Mouse (Mus musculus) urinary bladder, postnatal 25 days (tissue): ENCODE measurements around the gene Ap5s1.
"Not testable (repeated sequence)": the region's sequence is repeated elsewhere in the genome, so short reads cannot be mapped to it uniquely, and the experiment has no call there.

Experiments
- DNase-seq: peaks from one replicate; pipeline ENCODE4 v3.0.0; 2022; ENCODE audit warnings: low spot score

The Ap5s1 gene

DNA sequence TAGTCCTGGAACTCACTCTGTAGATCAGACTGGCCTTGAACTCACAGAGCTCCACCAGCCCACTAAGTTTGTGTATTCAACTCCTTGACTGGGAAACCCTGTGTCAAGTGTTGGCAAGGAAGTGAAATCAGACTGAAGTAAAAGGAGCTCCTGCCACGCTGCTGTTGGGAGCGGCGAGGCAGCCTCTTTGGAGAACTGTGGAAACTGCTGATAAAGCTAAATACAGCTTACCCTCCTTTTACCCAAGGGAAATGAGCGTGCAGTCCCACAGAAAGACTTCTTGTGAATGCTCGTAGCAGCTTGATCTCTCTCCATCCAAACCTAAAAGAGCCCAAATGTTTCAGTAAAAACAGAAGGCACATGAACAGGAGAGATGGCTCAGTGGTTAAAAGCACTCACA, 15.7 kb downstream of the Ap5s1 start:
- no peak for DNase-seq

DNA sequence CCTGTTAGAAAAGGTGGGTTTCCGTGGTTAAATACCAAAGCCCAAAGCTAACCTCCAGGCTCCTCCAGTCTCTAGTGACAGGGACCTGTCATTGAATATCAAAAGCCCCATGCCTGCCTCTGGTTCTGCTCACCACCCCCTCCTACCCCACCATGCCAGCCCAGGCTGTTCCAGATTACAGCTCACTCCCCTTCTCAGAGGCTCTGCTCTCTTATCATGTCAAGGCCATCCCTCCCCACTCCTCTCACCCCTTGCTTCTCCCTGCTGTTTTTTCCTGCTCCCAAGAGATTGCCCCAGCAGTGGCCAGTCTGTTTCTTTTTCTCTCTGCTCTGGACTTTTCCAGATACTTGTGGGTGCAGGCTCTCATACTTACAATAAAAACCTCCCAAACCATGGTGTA, 16.7 kb downstream of the Ap5s1 start:
- DNase-seq = no peak

DNA sequence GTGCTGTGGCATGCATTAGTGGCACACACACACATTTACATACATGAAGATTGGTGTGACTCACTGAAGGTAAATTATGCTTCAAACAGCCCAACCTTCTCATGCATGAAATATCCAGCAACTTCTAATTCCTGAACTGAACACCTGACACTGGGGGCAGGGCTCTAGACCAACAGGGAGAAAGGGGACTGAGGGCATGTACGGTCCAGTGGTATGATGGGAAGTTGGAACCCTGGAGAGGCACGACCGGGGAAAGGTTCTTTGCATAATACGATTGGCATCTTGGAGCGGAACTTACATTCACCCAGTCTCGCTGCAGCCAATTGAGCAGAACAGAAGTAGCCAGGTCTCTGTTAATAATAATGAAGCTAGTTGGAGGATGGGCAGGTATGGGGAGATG, 18.3 kb downstream of the Ap5s1 start:
- no peak for DNase-seq

DNA sequence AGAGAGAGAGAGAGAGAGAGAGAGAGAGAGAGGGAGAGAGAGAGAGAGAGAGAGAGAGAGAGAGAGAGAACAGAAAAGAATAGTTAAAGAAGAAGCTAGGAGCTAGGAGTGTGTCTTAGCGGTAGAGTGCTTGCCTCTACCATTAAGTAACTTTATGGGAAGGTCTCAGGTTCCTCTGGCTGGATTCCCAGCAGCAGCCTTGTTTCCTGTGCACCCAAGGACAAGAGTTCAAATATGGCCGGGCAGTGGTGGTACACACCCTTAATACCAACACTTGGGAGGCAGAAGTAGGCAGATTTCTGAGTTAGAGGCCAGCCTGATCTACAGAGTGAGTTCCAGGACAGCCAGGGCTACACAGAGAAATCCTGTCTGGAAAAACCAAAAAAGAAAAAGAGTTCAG, 19.8 kb downstream of the Ap5s1 start:
- DNase-seq = not testable (repeated sequence)

DNA sequence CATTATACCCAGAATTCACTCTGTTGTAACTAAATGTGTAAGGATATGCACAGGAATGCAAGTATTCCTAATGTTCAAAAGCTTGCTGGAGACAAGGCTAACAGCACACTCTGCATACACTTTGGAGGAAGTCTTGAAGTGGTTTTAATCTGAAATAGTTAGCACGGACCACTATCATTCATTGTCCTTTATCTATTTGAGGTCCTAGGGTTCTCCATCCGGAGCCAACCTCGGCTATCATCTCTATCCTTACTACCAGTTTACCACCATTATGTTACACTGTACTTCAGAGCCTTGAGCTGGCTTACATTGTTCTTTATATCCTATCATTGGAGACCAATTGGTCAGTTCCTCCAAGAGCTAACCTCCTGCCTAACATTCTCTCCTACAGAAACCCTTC, 20.4 kb downstream of the Ap5s1 start:
- no peak for DNase-seq

DNA sequence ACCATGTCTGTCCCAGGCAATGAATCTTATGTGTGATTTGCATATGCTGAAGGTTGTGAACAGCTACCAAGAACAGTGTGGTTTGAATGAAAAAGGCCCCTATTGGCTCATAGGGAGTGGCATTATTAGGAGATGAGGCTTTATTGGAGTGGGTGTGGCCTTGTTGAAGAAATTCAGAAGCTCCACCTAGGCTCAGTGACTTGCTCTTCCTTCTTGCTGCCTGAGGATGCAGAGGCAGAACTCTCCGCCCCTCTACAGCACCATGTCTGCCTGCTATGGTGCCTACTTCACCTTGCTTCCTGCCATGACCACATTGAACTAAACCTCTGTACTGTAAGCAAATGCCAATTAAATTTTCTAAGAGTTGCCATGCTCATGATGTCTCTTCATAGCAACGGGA, 25.7 kb downstream of the Ap5s1 start:
- DNase-seq = no peak

DNA sequence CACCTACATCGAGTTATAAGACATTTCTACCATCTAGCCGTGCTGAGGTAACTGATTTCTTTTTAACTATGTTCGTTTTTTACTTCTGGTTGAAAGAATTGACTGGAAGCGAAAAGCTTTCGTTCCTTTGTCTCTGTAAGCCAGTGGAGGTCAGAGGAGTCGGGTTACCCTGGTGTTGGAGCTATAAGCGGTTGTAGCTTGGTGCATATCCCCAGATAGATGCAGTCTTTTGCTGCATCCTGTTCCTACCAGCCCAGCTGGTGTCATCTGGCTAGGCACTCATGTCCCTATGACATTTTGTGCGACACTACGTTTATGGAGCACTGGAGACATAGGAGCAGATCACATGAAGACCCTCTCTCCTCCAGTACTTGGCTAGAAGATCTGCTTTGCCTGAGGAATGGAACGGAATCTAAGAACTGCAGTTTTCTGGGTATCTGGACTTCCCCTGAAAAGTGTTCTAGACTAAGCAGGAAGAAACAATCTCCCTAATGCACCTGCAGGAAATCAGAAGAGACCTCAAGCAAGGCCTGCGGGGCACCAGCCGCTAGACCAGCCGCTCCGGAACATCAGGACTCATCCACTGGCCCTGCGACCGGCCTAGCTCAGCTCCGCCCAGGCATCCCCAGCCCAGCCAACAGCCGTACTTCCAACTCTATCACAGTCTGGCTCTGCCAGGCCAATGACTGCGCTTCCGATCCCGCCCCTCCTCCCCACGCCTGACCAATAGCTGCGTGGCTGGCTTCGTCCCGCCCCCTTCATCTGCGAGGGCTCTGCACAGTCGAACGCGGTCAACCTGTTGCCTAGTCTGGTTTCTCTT, 26.6 kb downstream of the Ap5s1 start, which contains the start of gene Mavs:
Mavs (plus strand) TSS at position 757 of the 820 bp plus-strand sequence.
- DNase-seq = peak; percentile 89

DNA sequence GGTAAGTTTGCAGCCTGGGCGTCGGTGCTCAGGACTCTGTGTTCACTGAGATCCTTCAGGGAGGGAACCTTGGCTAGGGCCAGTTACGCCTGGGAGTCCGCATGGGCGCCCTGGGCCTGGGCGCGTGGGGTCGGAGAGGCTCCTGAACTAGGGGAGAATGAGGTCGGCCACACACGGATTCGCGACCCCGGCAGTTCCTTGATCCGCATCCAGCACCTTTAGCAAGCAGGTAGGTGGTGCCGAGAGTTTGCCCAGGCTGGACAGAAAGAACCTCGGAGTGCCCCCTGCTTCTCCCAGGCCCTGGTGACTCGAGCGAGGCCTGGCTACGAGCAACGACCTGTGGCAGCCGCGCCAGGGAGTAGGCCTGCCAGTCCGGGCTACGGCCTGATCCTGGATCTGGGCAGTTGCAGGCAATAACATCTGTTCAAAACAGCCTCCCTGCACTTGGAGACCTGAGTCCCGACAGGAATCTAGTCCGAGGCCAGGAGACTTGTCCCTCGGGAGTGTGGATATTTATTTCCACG, 27.3 kb downstream of the Ap5s1 start:
- no peak for DNase-seq

DNA sequence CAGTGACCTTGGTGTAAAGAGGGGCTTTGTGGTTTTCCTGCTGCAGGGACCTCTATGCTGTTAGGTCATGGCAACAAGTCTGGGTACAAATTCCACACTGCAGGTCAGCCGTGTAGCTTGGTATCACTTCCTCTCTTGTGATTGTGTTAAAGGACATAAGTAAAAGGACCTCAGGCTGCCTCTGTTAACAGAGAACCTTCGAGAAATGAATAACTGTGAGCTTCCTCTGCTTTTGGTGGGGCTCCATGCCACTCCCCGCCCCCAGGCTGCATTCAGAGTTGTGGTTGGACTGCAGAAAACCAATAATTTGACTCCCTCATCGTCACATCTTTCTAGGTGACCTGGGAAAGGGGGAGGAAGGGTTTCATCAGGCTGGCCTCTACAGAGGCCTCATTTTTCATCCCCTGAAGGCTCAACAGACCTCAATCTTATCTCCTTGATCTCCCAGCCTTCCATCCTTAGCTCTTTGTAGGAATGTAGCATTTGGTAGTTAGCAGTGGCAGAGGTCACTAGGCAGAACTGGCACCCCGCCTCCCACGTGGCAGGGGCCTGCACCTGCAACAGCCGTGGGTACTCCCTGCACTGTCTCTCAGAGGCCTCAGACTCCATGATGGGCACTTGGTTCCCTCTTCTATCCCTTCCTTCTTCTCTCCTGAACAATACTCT, 28.2 kb downstream of the Ap5s1 start:
- no peak for DNase-seq

DNA sequence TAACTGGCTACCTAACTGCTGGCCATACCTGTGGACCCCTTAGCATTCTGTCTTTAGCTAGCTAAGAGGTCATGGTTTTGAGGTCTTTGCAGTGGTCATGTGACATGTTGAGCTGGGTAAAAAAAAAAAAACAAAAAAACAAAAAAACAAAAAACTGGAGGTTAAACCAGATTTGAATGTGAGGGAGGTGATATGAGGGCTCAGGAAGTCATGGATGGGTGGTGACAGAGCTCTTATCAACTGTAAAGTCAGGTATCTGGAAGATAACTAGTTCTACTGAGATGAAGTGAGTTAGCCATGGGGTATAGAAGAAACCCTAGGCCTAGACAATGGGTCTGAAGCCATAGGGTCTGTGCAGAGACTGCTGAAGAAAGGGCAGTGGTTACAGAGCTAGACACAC, 35.3 kb downstream of the Ap5s1 start:
- no peak for DNase-seq

DNA sequence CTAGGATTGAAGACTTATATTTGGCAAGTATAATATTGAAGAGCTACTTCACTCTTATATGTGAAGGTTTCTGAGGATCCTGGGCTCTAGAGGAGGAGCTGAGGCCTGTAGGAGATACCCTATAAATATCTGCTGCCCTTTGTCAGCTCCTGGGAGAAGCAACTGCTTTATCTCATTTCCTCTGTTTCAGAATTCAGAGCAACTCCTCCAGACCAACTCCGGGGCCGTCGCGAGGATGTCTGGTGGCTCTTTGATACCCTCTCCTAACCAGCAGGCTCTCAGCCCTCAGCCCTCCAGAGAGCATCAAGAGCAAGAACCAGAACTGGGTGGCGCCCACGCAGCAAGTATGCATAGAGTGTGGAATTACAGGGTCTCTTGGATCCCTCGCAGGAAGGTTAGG, 36.1 kb downstream of the Ap5s1 start:
- no peak for DNase-seq

DNA sequence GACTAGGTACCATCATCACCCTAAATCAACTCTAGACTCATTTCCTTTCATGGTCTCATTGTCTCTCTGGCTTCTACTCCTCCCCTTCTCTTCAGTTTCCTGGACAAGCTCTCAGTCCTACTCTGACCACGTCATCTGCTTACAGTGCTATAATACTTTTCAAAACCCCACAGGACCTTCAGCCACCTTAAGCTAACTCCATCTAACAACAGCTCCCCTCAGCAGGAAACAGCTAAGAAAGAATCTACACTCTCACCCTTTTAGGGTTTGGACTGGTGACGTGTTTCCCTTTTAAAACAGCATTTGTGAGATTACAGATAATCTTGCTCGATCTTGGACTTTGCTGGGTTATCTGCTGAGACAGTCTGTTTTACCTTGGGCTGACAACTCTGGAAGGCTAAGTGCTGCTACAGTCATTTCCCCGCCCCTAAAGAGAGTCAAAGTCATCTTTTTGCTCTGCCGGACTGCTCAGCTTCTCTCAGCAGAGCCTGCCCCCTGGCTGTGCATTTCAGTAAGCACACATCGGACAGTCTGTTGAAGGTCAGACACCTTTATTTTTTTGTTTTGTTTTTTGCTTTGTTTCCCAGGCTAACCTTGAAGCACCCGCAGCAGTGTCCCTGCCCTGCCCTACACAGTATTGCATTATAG, 46.9 kb downstream of the Ap5s1 start:
- peak; percentile 40 for DNase-seq

DNA sequence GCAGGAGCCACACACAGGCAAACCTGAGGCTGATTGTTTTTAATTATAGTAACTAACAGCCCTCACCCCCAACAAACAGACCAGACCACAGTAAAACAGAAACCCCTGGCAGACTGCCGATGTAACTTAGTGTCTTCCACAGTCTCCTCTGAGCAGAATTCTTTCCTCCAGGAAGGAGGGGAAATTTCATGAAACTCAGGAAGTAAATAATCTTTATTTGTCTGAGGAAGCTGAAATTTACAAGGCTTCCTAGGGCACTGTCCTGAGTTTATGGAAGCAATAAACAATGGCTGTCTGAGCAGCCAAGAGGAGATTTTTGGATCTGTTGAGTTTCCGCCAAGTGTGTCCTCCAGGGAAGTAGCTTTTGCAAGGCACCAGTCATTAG, 47.4 kb downstream of the Ap5s1 start:
- no peak for DNase-seq

DNA sequence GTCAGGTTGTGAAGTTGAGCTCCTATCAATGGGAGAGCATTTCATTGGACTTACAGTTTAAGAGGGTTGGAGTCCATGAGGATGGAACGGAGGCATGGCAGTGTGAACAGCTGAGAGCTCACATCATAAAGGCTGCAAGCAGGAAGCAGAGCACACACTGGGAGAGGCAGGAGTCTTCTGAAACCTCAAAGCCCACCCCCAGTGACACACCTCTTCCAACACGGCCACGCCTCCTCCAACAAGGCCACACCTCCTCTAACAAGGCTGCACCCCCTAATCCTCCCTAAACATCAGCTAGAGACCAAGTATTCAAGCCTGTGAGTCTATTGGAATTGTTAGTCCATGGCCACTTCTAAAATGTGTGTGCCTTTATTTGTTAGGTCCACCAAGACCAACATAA, 48.9 kb downstream of the Ap5s1 start:
- DNase-seq = no peak

DNA sequence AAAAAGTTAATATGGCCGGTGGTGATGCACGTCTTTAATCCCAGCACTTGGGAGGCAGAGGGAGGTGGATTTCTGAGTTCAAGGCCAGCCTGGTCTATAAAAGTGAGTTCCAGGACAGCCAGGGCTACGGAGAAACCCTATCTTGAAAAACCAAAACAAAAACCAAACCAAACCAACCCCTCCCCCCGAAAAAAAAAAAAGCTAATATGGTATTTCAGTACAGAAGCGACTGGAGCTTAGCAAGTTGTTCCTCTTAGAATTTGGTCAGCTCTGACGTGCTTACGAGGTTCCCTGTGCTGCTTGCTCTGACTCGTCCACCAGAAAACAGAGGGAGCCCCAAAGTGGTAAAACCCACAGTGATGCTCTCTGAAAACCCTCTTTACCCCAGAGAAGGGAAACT, 51.8 kb downstream of the Ap5s1 start:
- no peak for DNase-seq

DNA sequence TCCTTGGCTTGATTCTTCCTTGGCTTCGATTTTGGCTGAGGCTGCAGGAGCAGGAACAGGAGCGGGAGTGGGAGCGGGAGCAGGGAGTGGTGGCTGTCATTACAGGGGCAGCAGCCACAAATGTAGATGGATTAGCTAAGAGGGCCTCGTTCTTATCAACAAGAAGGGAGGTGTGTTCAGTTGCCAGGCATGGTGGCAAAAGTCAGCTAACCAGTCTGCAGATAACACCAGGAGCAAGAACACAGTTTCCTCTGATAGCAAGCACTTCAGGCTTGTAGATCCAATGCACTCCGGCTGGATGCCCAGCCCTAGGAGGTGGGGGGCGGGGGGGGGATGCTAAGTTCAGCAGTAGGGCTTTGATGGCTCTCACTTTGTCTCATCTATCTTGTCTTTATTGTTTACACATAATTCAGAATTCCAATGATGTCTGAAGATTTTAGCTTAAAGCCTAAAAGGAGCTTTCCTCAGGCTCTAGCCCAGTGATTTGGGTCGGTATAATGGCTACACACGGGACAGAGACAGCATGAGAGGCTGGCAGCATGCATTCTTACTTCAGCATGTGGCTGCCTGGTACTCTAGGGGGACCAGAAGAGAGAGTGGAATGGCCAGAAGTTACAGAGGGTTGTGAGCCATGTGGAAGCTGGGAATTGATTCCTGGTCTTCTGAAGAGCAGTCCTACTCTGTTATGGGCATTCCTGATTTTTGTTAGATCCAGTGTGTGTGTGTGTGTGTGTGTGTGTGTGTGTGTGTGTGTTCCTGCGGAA, 53.8 kb downstream of the Ap5s1 start:
- DNase-seq = no peak

DNA sequence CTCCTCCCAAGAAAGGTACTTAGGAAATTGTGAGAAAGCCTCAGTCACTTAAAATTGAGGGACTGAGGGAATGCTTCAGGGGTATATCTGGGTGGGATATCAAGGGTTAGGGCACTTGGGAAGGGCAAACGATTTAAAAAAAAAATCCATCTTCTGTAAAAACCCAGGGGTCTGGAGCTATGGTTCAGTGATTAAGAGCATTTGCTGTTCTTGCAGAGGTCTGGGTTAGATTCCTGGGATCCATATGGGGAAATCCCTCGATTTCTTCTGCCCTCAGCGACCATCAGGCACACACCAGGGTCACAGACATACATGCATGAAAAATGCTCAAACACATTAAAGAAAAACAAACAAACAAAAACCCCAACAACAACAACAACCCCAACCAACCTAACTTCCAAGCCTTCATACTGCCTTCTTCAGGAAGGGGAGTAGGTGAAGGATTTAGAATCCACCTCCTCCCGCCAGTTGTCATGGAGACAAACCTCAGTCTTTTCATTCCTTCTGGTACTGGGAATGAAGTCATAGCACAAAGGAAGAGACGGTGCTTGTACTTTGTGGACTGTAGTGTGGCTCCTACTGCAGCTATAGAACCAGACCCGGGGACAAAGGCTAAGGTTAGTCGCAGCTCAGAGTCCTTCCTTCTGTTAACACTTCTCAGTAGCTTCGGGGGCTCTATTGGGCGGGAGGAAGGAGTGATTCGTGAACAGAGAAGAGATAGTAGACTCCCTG, 54.8 kb downstream of the Ap5s1 start:
- no peak for DNase-seq

DNA sequence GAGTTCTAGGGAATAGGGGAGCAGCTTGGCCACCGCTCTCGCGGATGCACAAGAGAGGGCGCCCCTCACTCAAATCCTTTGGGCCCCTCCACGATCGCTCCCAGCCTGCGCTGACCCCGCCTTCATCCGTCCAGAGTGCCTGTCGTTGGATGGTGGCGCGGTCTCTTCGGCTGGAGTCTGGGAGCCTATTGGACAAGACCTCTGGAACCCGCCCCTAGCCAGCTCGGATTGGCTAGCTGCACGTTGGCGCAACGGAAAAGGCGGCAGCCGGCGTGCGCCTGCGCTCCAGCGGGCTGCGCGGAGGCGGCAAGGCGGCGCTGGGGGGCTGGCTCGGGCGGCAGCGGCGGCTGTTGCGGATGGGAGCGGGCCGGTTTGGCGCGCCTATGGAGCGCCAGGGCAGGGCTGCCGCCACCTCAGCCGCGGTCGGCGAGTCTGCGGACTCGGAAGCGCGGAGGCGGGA, 55.4 kb downstream of the Ap5s1 start, which contains the start of gene Pank2:
Pank2 (plus strand) TSS at position 283 of the 460 bp plus-strand sequence.
- peak; percentile 90 for DNase-seq
